Mouse (Mus musculus): ENCODE measurements around the gene Aes.

GRCm38 (mm10) chr10:81562411-81562810 is 3.1 kb downstream of the Aes start:
- TF ChIP-seq CTCF (IDR thresholded peaks at IDR 0.05; ENCODE audit: borderline replicate concordance, control insufficient read depth, extremely low read depth, insufficient read depth, low read length, poor library complexity), result no peak
- TF ChIP-seq POLR2A (IDR thresholded peaks at IDR 0.05; ENCODE audit: control insufficient read depth, extremely low read depth, insufficient read depth, low read length, poor library complexity), result no peak

Measured in thymus, adult 2 months (tissue).